Mouse (Mus musculus): Measurements from ENCODE around the gene Tubg2. TPM values are rescaled to one million over a fixed set of nuclear protein-coding genes. Genes with fewer than 3 reads are reported as not detected.

Tubg2 gene
- polyA plus RNA-seq, 1 experiment from 2014 or later: 0.12 TPM

GRCm38 (mm10) chr11:101134217-101134865 lies 21.4 kb upstream of the Tubg2 start:
- 64% methylated on average over 13 of the region's 13 CpGs for WGBS (ENCODE audit: insufficient replicate concordance)
- H3K27ac ChIP-seq (ENCODE audit: low read depth): peak overlapping the region; percentile 76

GRCm38 (mm10) chr11:101137000-101137399 lies 18.7 kb upstream of the Tubg2 start:
- no peak overlapping the region for H3K4me2 ChIP-seq (ENCODE audit: low read depth, low read length)
- H3K4me3 ChIP-seq (ENCODE audit: low read depth, low read length): no peak overlapping the region
- ATAC-seq: no peak
- no peak overlapping the region for H3K9ac ChIP-seq (replicated peaks)
- 75% methylated on average over 7 of the region's 7 CpGs for WGBS (ENCODE audit: insufficient replicate concordance)
- no peak overlapping the region for H3K27ac ChIP-seq (ENCODE audit: low read depth)
- H3K27me3 ChIP-seq (ENCODE audit: insufficient read depth, low read length): peaks cover 17% of the 10 kb centered on the region
- no peaks in the 10 kb centered on the region for H3K9me3 ChIP-seq (ENCODE audit: low read length)
- no peak for DNase-seq
- no peaks in the 10 kb centered on the region for H3K36me3 ChIP-seq (replicated peaks; ENCODE audit: insufficient read depth, low read length)
- H3K4me1 ChIP-seq (ENCODE audit: insufficient read depth): peaks cover 8% of the 10 kb centered on the region; the same call in 1 of the 2 replicates
- TF ChIP-seq CTCF (IDR thresholded peaks at IDR 0.05; ENCODE audit: low read depth) (no peak), EP300 (IDR thresholded peaks at IDR 0.05; ENCODE audit: low read depth) (no peak)

More at GRCm38 (mm10) chr11:101134217-101134865, 21.4 kb upstream of the Tubg2 start:
- no peak overlapping the region; the same call in 1 of the 2 replicates for H3K9ac ChIP-seq (replicated peaks)
- no peak for TF ChIP-seq CTCF (IDR thresholded peaks at IDR 0.05; ENCODE audit: low read depth)
- TF ChIP-seq EP300 (IDR thresholded peaks at IDR 0.05; ENCODE audit: low read depth): no peak
- DNase-seq: peak; percentile 68
- H3K9me3 ChIP-seq (ENCODE audit: low read length): no peaks in the 10 kb centered on the region
- H3K4me2 ChIP-seq (ENCODE audit: low read depth, low read length): no peak overlapping the region
- H3K36me3 ChIP-seq (replicated peaks; ENCODE audit: insufficient read depth, low read length): no peaks in the 10 kb centered on the region
- H3K4me3 ChIP-seq (ENCODE audit: low read depth, low read length): no peak overlapping the region
- H3K27me3 ChIP-seq (ENCODE audit: insufficient read depth, low read length): no peaks in the 10 kb centered on the region; the same call in 1 of the 2 replicates
- peak; percentile 86 for ATAC-seq
- peaks cover 8% of the 10 kb centered on the region; the same call in 1 of the 2 replicates for H3K4me1 ChIP-seq (ENCODE audit: insufficient read depth)

- DNase-seq: no peak
- no peak overlapping the region for H3K9ac ChIP-seq (replicated peaks)
- H3K27ac ChIP-seq (ENCODE audit: low read depth): no peak overlapping the region
- ATAC-seq: no peak
- H3K4me2 ChIP-seq (ENCODE audit: low read depth, low read length): peak overlapping the region; percentile 26; the same call in 1 of the 2 replicates
- H3K9me3 ChIP-seq (ENCODE audit: low read length): no peaks in the 10 kb centered on the region
- H3K4me3 ChIP-seq (ENCODE audit: low read depth, low read length): no peak overlapping the region
- 21% methylated on average over 15 of the region's 15 CpGs for WGBS (ENCODE audit: insufficient replicate concordance)
- no peak for TF ChIP-seq EP300 (IDR thresholded peaks at IDR 0.05; ENCODE audit: low read depth)
- TF ChIP-seq CTCF (IDR thresholded peaks at IDR 0.05; ENCODE audit: low read depth): no peak
- H3K27me3 ChIP-seq (ENCODE audit: insufficient read depth, low read length): peaks cover 17% of the 10 kb centered on the region
- no peaks in the 10 kb centered on the region for H3K36me3 ChIP-seq (replicated peaks; ENCODE audit: insufficient read depth, low read length)
- peaks cover 9% of the 10 kb centered on the region for H3K4me1 ChIP-seq (ENCODE audit: insufficient read depth)
Observed at GRCm38 (mm10) chr11:101138536-101139181, 17.0 kb upstream of the Tubg2 start.

GRCm38 (mm10) chr11:101140164-101140819 lies 15.4 kb upstream of the Tubg2 start:
- Histone ChIP-seq H3K4me1 (ENCODE audit: insufficient read depth) (peaks cover 14% of the 10 kb centered on the region), H3K4me2 (ENCODE audit: low read depth, low read length) (peak overlapping the region; percentile 63), H3K27ac (ENCODE audit: low read depth) (no peak overlapping the region), H3K9me3 (ENCODE audit: low read length) (no peaks in the 10 kb centered on the region), H3K9ac (replicated peaks) (peak overlapping the region; percentile 35; the same call in 1 of the 2 replicates), H3K36me3 (replicated peaks; ENCODE audit: insufficient read depth, low read length) (no peaks in the 10 kb centered on the region), H3K4me3 (ENCODE audit: low read depth, low read length) (peak overlapping the region; percentile 15), H3K27me3 (ENCODE audit: insufficient read depth, low read length) (peaks cover 17% of the 10 kb centered on the region)
- ATAC-seq (no peak), DNase-seq (no peak)
- TF ChIP-seq CTCF (IDR thresholded peaks at IDR 0.05; ENCODE audit: low read depth) (no peak), EP300 (IDR thresholded peaks at IDR 0.05; ENCODE audit: low read depth) (no peak)
- WGBS (ENCODE audit: insufficient replicate concordance): 40% methylated on average over 27 of the region's 27 CpGs

GRCm38 (mm10) chr11:101141088-101141487 lies 14.6 kb upstream of the Tubg2 start:
- Histone ChIP-seq H3K27ac (ENCODE audit: low read depth) (no peak overlapping the region), H3K9ac (replicated peaks) (no peak overlapping the region), H3K4me1 (ENCODE audit: insufficient read depth) (peaks cover 14% of the 10 kb centered on the region), H3K4me2 (ENCODE audit: low read depth, low read length) (no peak overlapping the region), H3K9me3 (ENCODE audit: low read length) (no peaks in the 10 kb centered on the region), H3K27me3 (ENCODE audit: insufficient read depth, low read length) (peaks cover 17% of the 10 kb centered on the region), H3K36me3 (replicated peaks; ENCODE audit: insufficient read depth, low read length) (no peaks in the 10 kb centered on the region), H3K4me3 (ENCODE audit: low read depth, low read length) (no peak overlapping the region)
- 78% methylated on average over 8 of the region's 8 CpGs for WGBS (ENCODE audit: insufficient replicate concordance)
- no peak for DNase-seq
- no peak for TF ChIP-seq CTCF (IDR thresholded peaks at IDR 0.05; ENCODE audit: low read depth)
- no peak for TF ChIP-seq EP300 (IDR thresholded peaks at IDR 0.05; ENCODE audit: low read depth)
- no peak for ATAC-seq

All from liver, postnatal 0 days (tissue).